Mouse (Mus musculus) testis, adult 2 months (tissue): ENCODE data around the gene Gm3500.
"Not testable (repeated sequence)": the region's sequence is repeated elsewhere in the genome, so short reads cannot be mapped to it uniquely, and the experiment has no call there.

Experiments
- CTCF ChIP-seq: fragments of 200-500 bp; IDR thresholded peaks from 2 replicates; pipeline ENCODE4 v1.5.1; 2012; ENCODE audit warnings: low read depth, mild to moderate bottlenecking, inconsistent platforms, low read length, moderate library complexity; ENCODE audit not compliant: control insufficient read depth, insufficient read depth, insufficient replicate concordance
- POLR2A ChIP-seq: fragments of 200-500 bp; IDR thresholded peaks from 2 replicates; pipeline ENCODE4 v1.6.1; 2012; ENCODE audit warnings: low read depth, mild to moderate bottlenecking, inconsistent platforms, low read length, moderate library complexity; ENCODE audit not compliant: control insufficient read depth

- TF ChIP-seq CTCF, POLR2A: not testable (repeated sequence)
These were observed 54.0 kb downstream of the Gm3500 start, which contains the start of gene Gm3542 for GRCm38 (mm10) chr14:5334828-5335227.
